Comparison of ENCODE assay signal across 7 mouse cellular contexts in the genomic region with DNA sequence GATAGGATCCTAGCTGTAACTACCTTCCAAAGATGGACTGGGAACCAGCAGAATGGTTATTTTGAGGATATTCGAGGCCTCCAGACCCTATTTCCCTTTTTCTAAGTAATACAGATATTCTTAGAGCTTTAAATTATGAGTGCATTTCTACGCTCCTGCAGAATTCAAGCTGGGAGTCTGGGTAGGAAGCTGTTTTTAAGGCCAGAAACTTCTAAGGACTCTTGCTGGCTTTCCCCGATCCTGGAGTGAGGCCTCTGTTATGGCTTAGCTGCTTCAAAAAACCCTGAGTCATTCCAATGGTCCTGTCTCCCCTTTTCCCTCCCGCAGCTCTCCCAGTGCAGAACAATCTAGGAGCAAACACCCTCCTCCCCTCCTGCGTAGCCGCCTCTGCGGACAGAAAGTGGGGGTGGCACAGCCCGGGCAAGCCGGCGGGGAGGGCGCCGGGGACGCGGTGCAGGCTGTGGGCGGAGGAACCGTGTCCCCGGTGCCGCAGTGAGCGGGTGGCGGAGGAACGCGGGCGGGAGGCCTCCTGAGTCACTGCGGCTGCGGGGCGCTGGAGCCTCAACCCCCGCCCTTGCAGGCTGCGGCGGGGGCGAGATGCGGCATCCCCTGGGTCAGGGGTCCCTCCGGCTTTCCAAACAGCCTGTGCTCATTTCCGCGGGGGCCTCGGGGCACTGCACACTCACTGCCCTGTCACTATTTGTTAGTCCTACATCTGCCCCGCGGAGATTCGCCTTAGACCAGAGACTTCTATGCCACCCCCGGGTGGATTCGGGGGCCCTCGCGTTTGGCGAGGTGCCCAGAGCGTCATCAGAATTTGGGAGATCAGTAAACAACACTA. TPM values are rescaled to one million over a fixed set of nuclear protein-coding genes. Genes with fewer than 3 reads are reported as not detected.
DNase-seq lines count a peak whose midpoint lies in the region; ATAC-seq and TF ChIP-seq lines count a peak whose summit lies in the region.

No protein-coding gene starts in this region.

- intact Hi-C loops in left cerebral cortex, postnatal 36 days (cut with DNase I) = loop anchor here (1.0 kb wide), 1 partner anchor 35 kb away; the partner anchor contains the start of gene Snap25

- no peaks in the 10 kb centered on the region for H3K36me3 ChIP-seq in intestine, embryonic 16.5 days (ENCODE audit: control insufficient read depth, insufficient read depth, low read length)
- no peaks in the 10 kb centered on the region for H3K36me3 ChIP-seq in midbrain, embryonic 11.5 days (ENCODE audit: control insufficient read depth, insufficient read depth, low read length)
- no peaks in the 10 kb centered on the region for H3K36me3 ChIP-seq in spleen, adult 2 months (ENCODE audit: control insufficient read depth, insufficient read depth, low read length)

- peak overlapping the region; percentile 60 for H3K4me3 ChIP-seq in intestine, embryonic 16.5 days (ENCODE audit: low read length)
- peak overlapping the region; percentile 35 for H3K4me3 ChIP-seq in midbrain, embryonic 11.5 days (ENCODE audit: low read depth, low read length)
- peak overlapping the region; percentile 17; the same call in 1 of the 2 replicates for H3K4me3 ChIP-seq in spleen, adult 2 months (ENCODE audit: extremely low read depth, insufficient read depth, insufficient read length)

- H3K27me3 ChIP-seq in intestine, embryonic 16.5 days (replicated peaks; ENCODE audit: control insufficient read depth, insufficient read depth, low read length) = no peaks in the 10 kb centered on the region
- H3K27me3 ChIP-seq in midbrain, embryonic 11.5 days (ENCODE audit: control insufficient read depth, insufficient read depth, low read length) = peaks cover 2% of the 10 kb centered on the region; the same call in 1 of the 2 replicates
- H3K27me3 ChIP-seq in spleen, adult 2 months (ENCODE audit: control insufficient read depth, insufficient read depth, low read length) = 0 out of 2 replicates have a peak, but pooled peaks cover 2% of the 10 kb centered on the region

- WGBS in intestine, embryonic 16.5 days = 3% methylated on average over 43 of the region's 44 CpGs
- 3% methylated on average over 42 of the region's 44 CpGs for WGBS in midbrain, embryonic 11.5 days
- 4% methylated on average over 44 of the region's 44 CpGs for WGBS in spleen, adult 2 months

- peak; percentile 90 for ATAC-seq in intestine, embryonic 16.5 days
- ATAC-seq in midbrain, embryonic 11.5 days (ENCODE audit: low FRiP score) = peak; percentile 82

- peaks cover 17% of the 10 kb centered on the region for H3K4me1 ChIP-seq in intestine, embryonic 16.5 days (ENCODE audit: control insufficient read depth, insufficient read depth, low read length)
- peaks cover 6% of the 10 kb centered on the region; the same call in 1 of the 2 replicates for H3K4me1 ChIP-seq in midbrain, embryonic 11.5 days (ENCODE audit: control insufficient read depth, insufficient read depth, low read length)
- no peaks in the 10 kb centered on the region for H3K4me1 ChIP-seq in spleen, adult 2 months (ENCODE audit: control insufficient read depth, insufficient read depth, insufficient read length)

- DNase-seq in adrenal gland, postnatal 14 days = peak; percentile 94
- DNase-seq in embryo, embryonic 11 days = peak; percentile 76
- DNase-seq in gastrocnemius, postnatal 4 days (ENCODE audit: low spot score in 2 of 2) = peak; percentile 61 to 74
- peak; percentile 88 to 92 for DNase-seq in left cerebral cortex, postnatal 36 days (ENCODE audit: low spot score in 2 of 2)
- peak; percentile 95 for DNase-seq in midbrain, embryonic 11.5 days (ENCODE audit: low spot score, missing footprints)
- peak in 1 of 2 experiments; percentile 3 for DNase-seq in spleen, adult 2 months (ENCODE audit: low read depth in 1 of 2, low spot score in 2 of 2)

- peak overlapping the region; percentile 77 for H3K9ac ChIP-seq in intestine, embryonic 16.5 days (ENCODE audit: low read depth, low read length)
- peak overlapping the region; percentile 69 for H3K9ac ChIP-seq in midbrain, embryonic 11.5 days (ENCODE audit: low read length)

- H3K9me3 ChIP-seq in intestine, embryonic 16.5 days (ENCODE audit: control insufficient read depth, low read length) = no peaks in the 10 kb centered on the region
- no peaks in the 10 kb centered on the region for H3K9me3 ChIP-seq in midbrain, embryonic 11.5 days (ENCODE audit: control insufficient read depth, low read length)

- TF ChIP-seq CTCF in spleen, adult 2 months (IDR thresholded peaks at IDR 0.05; ENCODE audit: extremely low read depth, insufficient read depth, insufficient read length, insufficient replicate concordance) = no peak

- H3K4me2 ChIP-seq in intestine, embryonic 16.5 days (ENCODE audit: low read depth, low read length) = peak overlapping the region; percentile 94
- peak overlapping the region; percentile 89 for H3K4me2 ChIP-seq in midbrain, embryonic 11.5 days

- no peak for TF ChIP-seq POLR2A in spleen, adult 2 months (IDR thresholded peaks at IDR 0.05; ENCODE audit: low read depth, low read length)

- peak overlapping the region; percentile 85 for H3K27ac ChIP-seq in intestine, embryonic 16.5 days (ENCODE audit: low read length)
- H3K27ac ChIP-seq in midbrain, embryonic 11.5 days (ENCODE audit: low read depth, low read length) = peak overlapping the region; percentile 64
- H3K27ac ChIP-seq in spleen, adult 2 months (ENCODE audit: insufficient read depth, low read length) = peak overlapping the region; percentile 72

RNA-seq across cellular contexts. Expression of gene Snap25, which starts 34.7 kb away (rescaled TPM):
- total RNA-seq in adrenal gland, postnatal 14 days (2021) = 29.4 and 42.5 TPM in 2 replicates
- total RNA-seq in gastrocnemius, postnatal 4 days (2021) = under 1 TPM in 1 of 2 experiments, not detected in 1; 0.15 TPM
- polyA plus RNA-seq in intestine, embryonic 16.5 days (2015; fragmentation: Nextera tagmentation; extraction: Ambion mirVana) = 8.0 and 9.2 TPM in 2 replicates
- total RNA-seq in left cerebral cortex, postnatal 36 days (2021) = 1,000 to 10,000 TPM; 2,771 to 2,937 TPM
- polyA plus RNA-seq in midbrain, embryonic 11.5 days (2014; fragmentation: Nextera tagmentation; extraction: Ambion mirVana) = 28.3 and 34.9 TPM in 2 replicates
- not detected in 2 replicates for polyA plus RNA-seq in spleen, adult 2 months (2012; rRNA removed)

Comparison
In these comparisons a context has a peak if more than half of its experiments do, and no peak if none do; other contexts are left out.
1. RNA of gene Snap25, which starts 34.7 kb away (total RNA-seq): 2,771 to 2,937 TPM in left cerebral cortex, postnatal 36 days; 29.4 to 42.5 TPM in adrenal gland, postnatal 14 days and 0.15 TPM in gastrocnemius, postnatal 4 days; every median in the first group is over 10 times any median in the second.
2. Peak in every context shown above with its lines, with median percentiles within 50 percentile points of each other: H3K27ac ChIP-seq and H3K4me3 ChIP-seq.